Mouse (Mus musculus) macrophage (primary cell): ENCODE measurements around the gene Ep300. TPM values are rescaled to one million over a fixed set of nuclear protein-coding genes. Genes with fewer than 3 reads are reported as not detected.
"Not testable (repeated sequence)": the region's sequence is repeated elsewhere in the genome, so short reads cannot be mapped to it uniquely, and the experiment has no call there.

Experiments
- H3K27ac ChIP-seq: fragments of 350-480 bp; formaldehyde crosslinking; 2 replicates; pipeline ENCODE4 v1.9.0; 2021
- H3K36me3 ChIP-seq: fragments of 350-480 bp; formaldehyde crosslinking; 2 replicates; pipeline ENCODE4 v1.9.0; 2021; ENCODE audit errors: inconsistent target
- H3K4me3 ChIP-seq: fragments of 350-480 bp; formaldehyde crosslinking; 2 replicates; pipeline ENCODE4 v1.9.0; 2021; ENCODE audit errors: inconsistent target
- H3K79me2 ChIP-seq: fragments of 350-480 bp; formaldehyde crosslinking; 2 replicates; pipeline ENCODE4 v1.9.0; 2021; ENCODE audit errors: inconsistent target
- WGBS: methylation state at CpG from one replicate; pipeline ENCODE4 v1.1.7; 2026; ENCODE audit warnings: inconsistent platforms; ENCODE audit not compliant: missing documents; 5-methylcytosine and 5-hydroxymethylcytosine counted together
- polyA plus RNA-seq: library from polyadenylated mRNA; stranded (reverse); fragments of 250-400 nt; gene quantifications from 3 replicates; pipeline ENCODE4 v1.2.4, GENCODE M21; 2018; ENCODE audit warnings: inconsistent platforms

Ep300 gene
- polyA plus RNA-seq, 1 experiment from 2014 or later = 31.6 TPM

DNA sequence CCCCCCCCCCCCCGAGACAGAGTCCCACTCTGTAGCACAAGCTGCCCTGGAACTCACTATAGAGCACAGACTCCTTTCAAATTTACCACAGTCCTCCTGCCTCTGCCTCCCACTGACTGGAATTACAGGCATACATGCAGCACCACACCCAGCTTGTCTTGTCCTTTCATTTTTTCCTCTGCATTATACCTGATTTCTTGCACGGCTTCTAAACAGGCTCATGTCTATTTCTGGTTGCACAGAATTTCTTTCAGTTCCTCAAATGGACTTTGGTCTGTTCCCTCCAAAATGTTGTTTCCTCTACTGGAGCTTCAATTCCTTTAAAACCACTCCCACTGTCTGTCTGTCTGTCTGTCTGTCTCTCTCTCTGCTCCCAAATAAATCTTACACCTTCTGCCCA lies 16.6 kb upstream of the Ep300 start:
- Histone ChIP-seq H3K4me3 (peak overlapping the region; percentile 25), H3K27ac (peak overlapping the region; percentile 86), H3K36me3 (no peaks in the 10 kb centered on the region), H3K79me2 (no peaks in the 10 kb centered on the region)
- 0% methylated on average over 1 of the region's 2 CpGs for WGBS

DNA sequence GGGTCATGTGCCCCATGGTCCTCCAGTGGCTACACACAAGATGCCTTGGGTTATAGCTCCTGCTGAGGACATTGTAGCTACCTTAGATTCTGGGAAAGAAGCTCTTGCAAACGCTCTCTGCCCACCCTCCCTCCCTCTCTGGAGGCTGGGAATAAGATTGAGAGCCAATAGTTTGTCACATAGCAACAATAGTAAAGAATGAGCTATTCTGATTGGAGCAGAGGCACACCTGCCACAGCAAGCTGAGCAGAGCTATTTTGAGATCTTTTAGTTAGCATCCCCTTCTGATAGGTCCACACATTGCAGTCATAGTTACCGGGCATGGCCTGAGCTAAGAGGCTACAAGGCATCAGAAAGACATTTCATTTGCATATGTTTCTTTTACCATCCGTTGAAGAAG lies 8.2 kb upstream of the Ep300 start:
- Histone ChIP-seq H3K27ac (no peak overlapping the region), H3K79me2 (no peaks in the 10 kb centered on the region), H3K36me3 (no peaks in the 10 kb centered on the region), H3K4me3 (no peak overlapping the region)
- 62% methylated on average over 3 of the region's 3 CpGs for WGBS

DNA sequence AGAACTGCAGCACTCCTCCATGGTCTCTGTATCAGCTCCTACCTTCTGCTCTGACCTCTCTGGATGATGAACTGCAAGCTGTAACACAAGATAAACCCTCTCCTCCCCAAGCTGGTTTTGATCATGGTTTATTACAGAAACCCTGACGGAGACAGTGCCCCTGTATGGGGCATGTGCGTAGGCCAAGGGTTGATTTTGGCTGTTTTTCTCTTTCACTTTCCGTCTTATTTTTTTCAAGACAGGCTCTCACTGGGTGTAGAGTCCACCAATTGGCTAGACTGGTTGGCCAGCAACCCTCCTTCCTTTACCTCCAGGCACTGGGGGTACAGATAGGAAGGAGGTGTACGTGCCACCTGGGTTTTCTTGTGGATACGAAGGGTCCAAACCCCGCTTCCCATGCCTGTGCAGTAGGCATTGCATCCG lies 7.4 kb upstream of the Ep300 start:
- no peak overlapping the region for H3K27ac ChIP-seq
- 97% methylated on average over 7 of the region's 7 CpGs for WGBS
- no peak overlapping the region for H3K4me3 ChIP-seq
- no peaks in the 10 kb centered on the region for H3K36me3 ChIP-seq
- H3K79me2 ChIP-seq = no peaks in the 10 kb centered on the region

DNA sequence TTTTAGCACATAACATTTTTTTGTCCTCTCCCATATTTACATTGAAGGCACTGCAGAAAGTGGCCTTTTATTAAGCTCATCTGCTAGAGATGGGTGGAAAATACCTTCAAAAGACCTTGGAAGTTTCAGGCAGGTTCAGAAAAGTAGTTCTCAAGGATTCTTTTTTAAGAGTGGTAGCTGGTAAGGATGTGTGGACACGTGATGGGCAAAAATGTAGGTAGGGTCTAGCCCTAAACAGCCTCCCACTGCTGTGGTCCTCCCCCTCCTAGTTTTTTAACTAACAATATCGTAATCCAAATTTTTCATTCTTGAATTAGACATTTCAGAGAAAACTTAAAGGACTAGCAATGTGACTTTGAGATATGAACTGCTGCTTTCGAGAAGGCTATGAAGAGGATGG lies 685 bp upstream of the Ep300 start:
- Histone ChIP-seq H3K79me2 (peaks cover 34% of the 10 kb centered on the region), H3K4me3 (peak overlapping the region; percentile 46), H3K36me3 (peaks cover 1% of the 10 kb centered on the region; the same call in 1 of the 2 replicates), H3K27ac (peak overlapping the region; percentile 79)
- WGBS = 9% methylated on average over 3 of the region's 3 CpGs

DNA sequence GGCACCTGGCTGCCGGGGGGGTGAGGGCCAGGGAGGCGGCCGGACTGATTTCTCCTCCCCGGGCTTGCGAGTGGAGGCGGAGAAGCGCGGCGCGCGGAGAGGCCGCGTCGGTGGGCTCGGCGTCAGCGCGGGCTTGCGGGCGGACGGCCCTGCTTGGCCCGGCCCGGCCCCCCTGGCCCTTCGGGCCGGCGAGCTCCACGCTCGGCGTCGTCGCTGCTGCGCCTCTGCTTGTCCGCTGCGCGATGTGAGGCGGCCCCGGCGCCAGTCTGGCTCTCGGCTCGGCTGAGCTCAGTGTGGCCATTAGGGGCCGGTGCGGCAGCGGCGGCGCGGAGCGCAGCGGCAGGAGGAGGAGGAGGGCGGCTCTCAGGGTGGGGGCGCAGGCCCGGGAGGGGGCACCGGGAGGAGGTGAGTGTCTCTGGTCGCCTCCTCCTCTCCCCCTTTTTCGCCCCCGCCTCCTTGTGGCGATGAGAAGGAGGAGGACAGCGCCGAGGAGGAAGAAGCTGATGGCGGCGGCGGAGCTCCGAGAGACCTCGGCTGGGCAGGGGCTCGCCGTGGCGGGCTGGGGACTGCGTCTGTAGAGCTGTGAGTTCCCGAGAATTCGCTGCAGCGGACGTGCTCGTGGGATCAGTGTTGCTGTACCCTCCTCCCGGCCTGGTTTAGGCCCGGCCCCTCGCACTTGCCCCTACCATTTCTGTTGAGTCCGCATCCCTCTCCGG lies 753 bp downstream of the Ep300 start:
- H3K79me2 ChIP-seq = peaks cover 48% of the 10 kb centered on the region
- H3K4me3 ChIP-seq = peak overlapping the region; percentile 95
- H3K27ac ChIP-seq = peak overlapping the region; percentile 93
- WGBS = under 1% methylated on average over 58 of the region's 77 CpGs
- H3K36me3 ChIP-seq = peaks cover 4% of the 10 kb centered on the region; the same call in 1 of the 2 replicates

DNA sequence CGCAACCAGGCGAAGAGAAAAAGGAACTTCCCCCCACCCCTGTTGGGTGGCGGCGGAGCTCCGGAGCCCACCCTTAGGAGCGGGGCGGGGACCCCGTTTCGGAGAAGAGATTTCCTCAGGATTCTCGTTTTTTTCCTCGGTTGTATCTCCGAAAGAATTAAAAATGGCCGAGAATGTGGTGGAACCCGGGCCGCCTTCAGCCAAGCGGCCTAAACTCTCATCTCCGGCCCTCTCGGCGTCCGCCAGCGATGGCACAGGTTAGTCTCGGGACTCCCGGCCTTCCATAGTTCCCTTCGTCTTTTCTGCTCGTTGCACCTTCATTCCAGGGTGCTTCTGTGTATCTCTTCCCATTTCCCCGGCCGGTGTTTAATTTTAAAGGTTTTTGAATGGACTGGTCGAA lies 1.3 kb downstream of the Ep300 start:
- Histone ChIP-seq H3K4me3 (peak overlapping the region; percentile 95), H3K36me3 (peaks cover 4% of the 10 kb centered on the region; the same call in 1 of the 2 replicates), H3K79me2 (peaks cover 54% of the 10 kb centered on the region), H3K27ac (peak overlapping the region; percentile 93)
- WGBS = 1% methylated on average over 26 of the region's 28 CpGs

DNA sequence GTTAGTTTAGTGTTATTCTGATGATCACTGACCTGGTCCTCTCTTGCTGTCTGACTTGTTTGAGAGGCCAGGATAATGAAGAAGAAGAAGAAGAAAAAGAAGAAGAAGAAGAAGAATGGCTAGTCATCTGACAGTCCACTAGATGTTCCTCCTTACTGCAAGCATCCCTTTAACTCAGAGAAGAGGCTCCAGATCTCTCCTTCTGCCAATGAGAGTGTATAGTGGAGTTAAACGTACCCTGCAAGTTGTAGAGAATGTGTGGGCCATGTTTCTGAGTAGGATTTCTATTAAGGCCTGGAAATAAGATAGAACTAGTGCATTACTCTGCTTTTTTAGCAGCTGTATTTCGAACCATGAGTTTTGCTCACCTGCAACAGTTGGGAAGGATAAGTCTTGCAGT lies 2.5 kb downstream of the Ep300 start:
- WGBS = 49% methylated on average over 2 of the region's 2 CpGs

DNA sequence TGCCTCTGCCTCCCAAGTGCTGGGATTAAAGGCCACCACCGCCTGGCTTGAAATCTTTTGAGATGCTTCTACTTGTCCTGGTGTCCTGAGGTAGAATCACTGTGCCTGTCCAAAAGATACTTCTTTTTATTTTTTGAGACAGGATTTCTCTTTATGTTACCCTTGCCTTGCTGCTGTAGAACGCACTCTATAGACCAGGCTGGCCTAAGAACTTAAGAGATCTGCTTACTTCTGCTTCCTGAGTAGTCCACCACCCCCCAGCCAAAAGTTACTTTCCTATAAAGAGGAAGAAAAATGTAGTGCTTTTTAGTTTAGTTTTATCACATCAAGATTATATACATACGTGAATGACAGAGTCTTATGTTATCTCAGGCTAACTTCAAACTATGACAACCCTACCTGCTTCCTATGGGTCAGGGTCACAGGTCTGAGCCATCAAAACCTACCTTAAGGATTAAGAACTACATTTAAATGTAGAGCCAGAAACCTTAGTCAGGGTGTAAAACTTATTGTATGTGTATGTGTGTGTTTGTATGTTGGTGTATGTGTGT lies 9.1 kb downstream of the Ep300 start:
- 34% methylated on average over 3 of the region's 3 CpGs for WGBS

More for the DNA sequence above, 2.5 kb downstream of the Ep300 start:
- H3K27ac ChIP-seq = peak overlapping the region; percentile 93
- peaks cover 66% of the 10 kb centered on the region for H3K79me2 ChIP-seq
- H3K36me3 ChIP-seq = peaks cover 4% of the 10 kb centered on the region; the same call in 1 of the 2 replicates
- H3K4me3 ChIP-seq = peak overlapping the region; percentile 95

DNA sequence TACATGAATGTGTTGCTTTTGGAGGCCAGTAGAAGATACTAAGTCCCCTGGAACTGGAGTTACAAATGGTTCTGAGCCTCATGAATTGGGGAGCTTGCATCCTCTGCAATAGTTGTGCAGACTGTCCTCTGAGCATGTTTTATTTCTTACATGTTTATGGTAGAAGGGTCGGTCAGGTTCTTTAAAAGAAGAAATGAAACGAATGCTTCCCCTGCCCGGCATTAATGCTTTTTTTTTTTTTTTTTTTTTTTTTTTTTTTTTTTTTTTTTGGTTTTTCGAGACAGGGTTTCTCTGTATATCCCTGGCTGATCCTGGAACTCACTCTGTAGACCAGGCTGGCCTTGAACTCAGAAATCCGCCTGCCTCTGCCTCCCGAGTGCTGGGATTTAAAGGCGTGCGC lies 13.6 kb downstream of the Ep300 start:
- Histone ChIP-seq H3K79me2 (peaks cover 100% of the 10 kb centered on the region), H3K36me3 (peaks cover 41% of the 10 kb centered on the region)
- WGBS = 52% methylated on average over 7 of the region's 8 CpGs
- not testable (repeated sequence) for H3K4me3 ChIP-seq, H3K27ac ChIP-seq

More for the DNA sequence above, 9.1 kb downstream of the Ep300 start:
- no peak overlapping the region for H3K27ac ChIP-seq
- peaks cover 100% of the 10 kb centered on the region for H3K79me2 ChIP-seq
- H3K4me3 ChIP-seq = no peak overlapping the region
- peaks cover 12% of the 10 kb centered on the region; the same call in 1 of the 2 replicates for H3K36me3 ChIP-seq

DNA sequence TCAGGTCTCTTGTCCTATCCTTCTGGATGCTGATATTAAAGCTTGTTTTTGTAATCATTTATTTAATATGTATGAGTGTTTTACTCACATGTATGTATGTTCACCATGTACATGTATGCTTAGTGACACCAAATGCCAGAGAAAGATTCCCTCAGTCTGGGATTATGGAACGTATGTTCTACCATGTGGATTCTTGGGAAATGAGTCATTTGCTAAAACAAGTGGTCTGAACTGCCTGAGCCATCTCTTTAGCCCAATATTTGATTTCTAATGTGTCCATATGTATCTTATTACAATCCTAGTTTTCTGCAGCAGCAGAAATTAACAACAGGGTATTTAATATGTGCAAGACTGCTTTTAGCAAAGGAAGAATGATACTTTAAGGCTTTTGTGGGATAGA lies 20.1 kb downstream of the Ep300 start:
- peaks cover 100% of the 10 kb centered on the region for H3K79me2 ChIP-seq
- 100% methylated on average over 1 of the region's 1 CpGs for WGBS
- H3K36me3 ChIP-seq = peaks cover 56% of the 10 kb centered on the region
- H3K27ac ChIP-seq = no peak overlapping the region
- no peak overlapping the region for H3K4me3 ChIP-seq

DNA sequence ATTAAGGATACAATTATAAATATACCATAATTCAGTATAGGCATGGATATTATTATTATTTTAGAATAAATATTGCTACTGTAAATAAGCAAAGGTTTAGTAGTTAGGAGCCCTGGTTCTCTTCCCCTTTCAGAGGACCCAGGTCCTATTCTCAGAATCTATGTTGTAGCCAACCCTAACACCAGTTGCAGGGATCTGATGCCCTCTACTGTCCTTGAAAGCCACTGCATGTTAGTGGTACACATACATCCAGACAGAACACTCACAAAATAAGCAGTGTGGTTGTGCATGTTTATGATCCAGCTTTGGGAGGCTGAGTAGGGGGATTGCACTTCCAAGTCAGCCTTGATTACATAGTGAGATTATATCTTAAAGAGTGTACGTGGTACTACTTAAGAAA lies 21.5 kb downstream of the Ep300 start:
- Histone ChIP-seq H3K79me2 (peaks cover 100% of the 10 kb centered on the region), H3K4me3 (no peak overlapping the region), H3K27ac (no peak overlapping the region), H3K36me3 (peaks cover 54% of the 10 kb centered on the region)
- 75% methylated on average over 1 of the region's 1 CpGs for WGBS

DNA sequence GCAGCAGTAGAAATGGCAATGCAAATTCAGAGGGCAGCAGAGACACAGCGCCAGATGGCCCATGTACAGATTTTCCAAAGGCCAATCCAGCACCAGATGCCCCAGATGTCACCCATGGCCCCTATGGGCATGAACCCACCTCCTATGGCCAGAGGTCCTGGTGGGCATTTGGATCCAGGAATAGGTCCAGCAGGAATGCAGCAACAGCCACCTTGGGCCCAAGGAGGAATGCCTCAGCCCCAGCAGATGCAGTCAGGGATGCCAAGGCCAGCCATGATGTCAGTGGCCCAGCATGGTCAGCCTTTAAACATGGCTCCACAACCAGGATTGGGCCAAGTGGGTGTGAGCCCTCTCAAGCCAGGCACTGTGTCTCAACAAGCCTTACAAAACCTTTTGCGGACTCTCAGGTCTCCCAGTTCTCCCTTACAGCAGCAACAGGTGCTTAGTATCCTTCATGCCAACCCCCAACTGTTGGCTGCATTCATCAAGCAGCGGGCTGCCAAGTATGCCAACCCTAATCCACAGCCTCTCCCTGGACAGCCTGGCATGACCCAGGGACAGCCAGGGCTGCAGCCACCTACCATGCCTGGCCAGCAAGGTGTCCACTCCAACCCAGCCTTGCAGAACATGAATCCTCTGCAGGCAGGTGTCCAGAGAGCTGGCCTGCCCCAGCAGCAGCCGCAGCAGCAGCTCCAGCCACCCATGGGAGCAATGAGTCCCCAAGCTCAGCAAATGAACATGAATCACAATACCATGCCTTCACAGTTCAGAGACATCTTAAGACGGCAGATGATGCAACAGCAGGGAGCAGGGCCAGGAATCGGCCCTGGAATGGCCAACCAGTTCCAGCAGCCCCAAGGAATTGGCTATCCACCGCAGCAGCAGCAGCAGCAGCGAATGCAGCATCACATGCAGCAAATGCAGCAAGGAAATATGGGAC lies 64.6 kb downstream of the Ep300 start:
- WGBS = 91% methylated on average over 8 of the region's 8 CpGs
- Histone ChIP-seq H3K27ac (no peak overlapping the region), H3K4me3 (no peak overlapping the region), H3K79me2 (no peaks in the 10 kb centered on the region), H3K36me3 (peaks cover 66% of the 10 kb centered on the region)

DNA sequence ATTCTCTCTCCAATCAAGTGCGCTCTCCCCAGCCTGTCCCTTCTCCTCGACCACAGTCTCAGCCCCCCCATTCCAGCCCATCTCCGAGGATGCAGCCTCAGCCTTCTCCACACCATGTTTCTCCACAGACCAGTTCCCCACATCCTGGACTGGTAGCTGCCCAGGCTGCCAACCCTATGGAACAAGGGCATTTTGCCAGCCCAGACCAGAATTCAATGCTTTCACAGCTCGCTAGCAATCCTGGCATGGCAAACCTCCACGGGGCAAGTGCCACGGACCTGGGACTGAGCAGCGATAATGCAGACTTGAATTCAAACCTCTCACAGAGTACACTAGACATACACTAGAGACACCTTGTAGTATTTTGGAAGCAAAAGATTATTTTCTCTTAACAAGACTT lies 65.5 kb downstream of the Ep300 start:
- peaks cover 57% of the 10 kb centered on the region for H3K36me3 ChIP-seq
- no peak overlapping the region for H3K4me3 ChIP-seq
- 90% methylated on average over 6 of the region's 7 CpGs for WGBS
- H3K79me2 ChIP-seq = no peaks in the 10 kb centered on the region
- H3K27ac ChIP-seq = no peak overlapping the region

DNA sequence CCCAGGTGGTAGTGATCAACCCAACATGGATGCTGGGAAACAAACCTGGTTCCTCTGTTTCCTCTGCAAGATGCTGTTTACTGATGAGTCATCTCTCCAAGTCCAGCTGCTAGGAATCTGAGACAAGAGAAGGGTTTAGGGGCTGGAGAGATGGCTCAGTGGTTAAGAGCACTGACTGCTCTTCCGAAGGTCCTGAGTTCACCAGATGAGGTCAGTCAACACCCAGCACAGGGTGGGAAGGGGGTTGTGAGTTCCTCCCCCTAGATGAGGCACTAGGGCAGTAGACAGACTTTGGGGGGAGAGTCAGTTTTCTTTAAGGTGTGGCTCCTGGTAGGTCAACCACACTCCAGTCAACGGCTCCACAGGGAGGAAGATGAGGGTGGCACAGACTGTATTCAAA lies 76.5 kb downstream of the Ep300 start:
- Histone ChIP-seq H3K36me3 (no peaks in the 10 kb centered on the region), H3K27ac (no peak overlapping the region), H3K4me3 (no peak overlapping the region), H3K79me2 (peaks cover 23% of the 10 kb centered on the region)
- WGBS = 100% methylated on average over 2 of the region's 2 CpGs
